In genomic region chr12:86077322-86077721, GRCm38 (mm10) we compare ENCODE assay signal across 10 mouse cellular contexts. TPM values are rescaled to one million over a fixed set of nuclear protein-coding genes. Genes with fewer than 3 reads are reported as not detected.
DNase-seq lines count a peak whose midpoint lies in the region; ATAC-seq lines count a peak whose summit lies in the region.
"Had no signal": no experiment of that assay in that cellular context is flagged by ENCODE, and none has a peak within 500 bp of the region (broad histone marks: within the 10 kb centered on the region; RNA-seq: fewer than 3 reads in every experiment).

No protein-coding gene starts in this region.

- ATAC-seq in kidney, embryonic 15.5 days (replicated peaks; ENCODE audit: low FRiP score): no peak
- no peak for ATAC-seq in heart, embryonic 15.5 days (replicated peaks; ENCODE audit: insufficient number of reproducible peaks, insufficient read depth, low FRiP score, low read depth)

- peak overlapping the region; percentile 82 for H3K4me2 ChIP-seq in kidney, embryonic 15.5 days
- H3K4me2 ChIP-seq in heart, embryonic 15.5 days: peak overlapping the region; percentile 92

- H3K36me3 ChIP-seq in kidney, embryonic 15.5 days: no peaks in the 10 kb centered on the region
- H3K36me3 ChIP-seq in heart, embryonic 15.5 days: no peaks in the 10 kb centered on the region
- H3K36me3 ChIP-seq: G1E had no signal

- H3K27me3 ChIP-seq in kidney, embryonic 15.5 days: peaks cover 14% of the 10 kb centered on the region; the same call in 1 of the 2 replicates
- no peaks in the 10 kb centered on the region for H3K27me3 ChIP-seq in heart, embryonic 15.5 days

- WGBS in kidney, embryonic 15.5 days: 16% methylated on average over 8 of the region's 8 CpGs
- WGBS in heart, embryonic 15.5 days: 39% methylated on average over 8 of the region's 8 CpGs

- peaks cover 35% of the 10 kb centered on the region for H3K4me1 ChIP-seq in kidney, embryonic 15.5 days
- peaks cover 36% of the 10 kb centered on the region for H3K4me1 ChIP-seq in heart, embryonic 15.5 days (replicated peaks)

- H3K9ac ChIP-seq in kidney, embryonic 15.5 days: peak overlapping the region; percentile 63
- H3K9ac ChIP-seq in heart, embryonic 15.5 days: peak overlapping the region; percentile 81

- no peak for DNase-seq in kidney, adult 8-10 months
- DNase-seq in cerebellum, postnatal 10 days: peak; percentile 34 to 45
- DNase-seq in mesoderm, embryonic 11.5 days (ENCODE audit: low read depth, low spot score): peak; percentile 43
- no peak for DNase-seq in thymus, postnatal 10 days (ENCODE audit: low spot score in 2 of 2)
- no peak for DNase-seq in frontal cortex, postnatal 25 days (ENCODE audit: low spot score in 2 of 2)
- DNase-seq in urinary bladder, adult 2 months (ENCODE audit: low spot score): no peak

- no peaks in the 10 kb centered on the region for H3K9me3 ChIP-seq in kidney, embryonic 15.5 days (replicated peaks)
- H3K9me3 ChIP-seq in heart, embryonic 15.5 days (replicated peaks): no peaks in the 10 kb centered on the region
- H3K9me3 ChIP-seq: G1E had no signal

- peak overlapping the region; percentile 92; the same call in 1 of the 2 replicates for H3K27ac ChIP-seq in kidney, embryonic 15.5 days
- peak overlapping the region; percentile 98; the same call in 1 of the 2 replicates for H3K27ac ChIP-seq in heart, embryonic 15.5 days
- H3K27ac ChIP-seq: macrophage had no signal

- H3K4me3 ChIP-seq in kidney, embryonic 15.5 days (replicated peaks): peak overlapping the region; percentile 55
- peak overlapping the region; percentile 70 for H3K4me3 ChIP-seq in heart, embryonic 15.5 days

RNA-seq across cellular contexts. Expression of gene Tgfb3, which starts 1.5 kb away (rescaled TPM):
- 27.1 and 31.1 TPM in 2 replicates for polyA plus RNA-seq in kidney, embryonic 15.5 days (2015; fragmentation: Nextera tagmentation; extraction: Ambion mirVana)
- 22.2 and 31.9 TPM in 2 replicates for polyA plus RNA-seq in heart, embryonic 15.5 days (2015; fragmentation: Nextera tagmentation; extraction: Ambion mirVana)
- 37.0 and 45.1 TPM in 2 replicates for polyA plus RNA-seq in urinary bladder, adult 2 months (2012; rRNA removed)

RNA-seq across cellular contexts. Expression of gene Ift43, which starts 5.0 kb away (rescaled TPM):
- 70.6 and 76.1 TPM in 2 replicates for polyA plus RNA-seq in kidney, embryonic 15.5 days (2015; fragmentation: Nextera tagmentation; extraction: Ambion mirVana)
- polyA plus RNA-seq in heart, embryonic 15.5 days (2015; fragmentation: Nextera tagmentation; extraction: Ambion mirVana): 106 and 130 TPM in 2 replicates
- polyA plus RNA-seq in urinary bladder, adult 2 months (2012; rRNA removed): 45.5 and 58.0 TPM in 2 replicates

Comparison
In these comparisons a context has a peak if more than half of its experiments do, and no peak if none do; other contexts are left out.
1. DNase-seq: peak in cerebellum, postnatal 10 days (2 of 2) and mesoderm, embryonic 11.5 days (single experiment); none in kidney, adult 8-10 months (0 of 2), thymus, postnatal 10 days (0 of 2), frontal cortex, postnatal 25 days (0 of 2) and urinary bladder, adult 2 months (single experiment).